Mouse (Mus musculus): ENCODE measurements around the gene Gbf1. TPM values are rescaled to one million over a fixed set of nuclear protein-coding genes. Genes with fewer than 3 reads are reported as not detected.

Gbf1 gene
- polyA plus RNA-seq, 1 experiment: 60.8 TPM

- no peak overlapping the region for H3K4me3 ChIP-seq (ENCODE audit: insufficient read depth, low read depth, low read length)
- H3K27me3 ChIP-seq (replicated peaks; ENCODE audit: control insufficient read depth, insufficient read depth, low read length): no peaks in the 10 kb centered on the region
- H3K27ac ChIP-seq (ENCODE audit: insufficient read depth, low read depth, low read length): no peak overlapping the region
- 60% methylated on average over 12 of the region's 12 CpGs for WGBS
- no peaks in the 10 kb centered on the region for H3K36me3 ChIP-seq (ENCODE audit: control insufficient read depth, insufficient read depth, low read length)
- no peak for TF ChIP-seq CTCF (conservative IDR thresholded peaks at IDR 0.05; ENCODE audit: insufficient read depth, insufficient read length, low read depth, low read length)
- no peak for TF ChIP-seq POLR2A (IDR thresholded peaks at IDR 0.05; ENCODE audit: low read depth, low read length)
- H3K4me1 ChIP-seq (ENCODE audit: control insufficient read depth, insufficient read depth, low read length): no peaks in the 10 kb centered on the region
- DNase-seq: no peak
Observed at GRCm38 (mm10) chr19:46290535-46291105, 138.3 kb downstream of the Gbf1 start.

- no peak for DNase-seq
- no peak for TF ChIP-seq CTCF (conservative IDR thresholded peaks at IDR 0.05; ENCODE audit: insufficient read depth, insufficient read length, low read depth, low read length)
- 67% methylated on average over 4 of the region's 4 CpGs for WGBS
- Histone ChIP-seq H3K4me3 (ENCODE audit: insufficient read depth, low read depth, low read length) (no peak overlapping the region), H3K36me3 (ENCODE audit: control insufficient read depth, insufficient read depth, low read length) (no peaks in the 10 kb centered on the region), H3K27me3 (replicated peaks; ENCODE audit: control insufficient read depth, insufficient read depth, low read length) (no peaks in the 10 kb centered on the region), H3K27ac (ENCODE audit: insufficient read depth, low read depth, low read length) (no peak overlapping the region), H3K4me1 (ENCODE audit: control insufficient read depth, insufficient read depth, low read length) (no peaks in the 10 kb centered on the region)
Observed at GRCm38 (mm10) chr19:46296938-46297337, 144.6 kb downstream of the Gbf1 start.

- Histone ChIP-seq H3K27me3 (replicated peaks; ENCODE audit: control insufficient read depth, insufficient read depth, low read length) (no peaks in the 10 kb centered on the region), H3K27ac (ENCODE audit: insufficient read depth, low read depth, low read length) (no peak overlapping the region), H3K4me1 (ENCODE audit: control insufficient read depth, insufficient read depth, low read length) (no peaks in the 10 kb centered on the region; the same call in 1 of the 2 replicates), H3K4me3 (ENCODE audit: insufficient read depth, low read depth, low read length) (no peak overlapping the region), H3K36me3 (ENCODE audit: control insufficient read depth, insufficient read depth, low read length) (no peaks in the 10 kb centered on the region)
- 38% methylated on average over 8 of the region's 8 CpGs for WGBS
- TF ChIP-seq POLR2A (IDR thresholded peaks at IDR 0.05; ENCODE audit: low read depth, low read length) (no peak), CTCF (conservative IDR thresholded peaks at IDR 0.05; ENCODE audit: insufficient read depth, insufficient read length, low read depth, low read length) (no peak)
- no peak for DNase-seq
Observed at GRCm38 (mm10) chr19:46300294-46301045, 148.2 kb downstream of the Gbf1 start.

- H3K4me1 ChIP-seq (ENCODE audit: control insufficient read depth, insufficient read depth, low read length): peaks cover 5% of the 10 kb centered on the region
- H3K36me3 ChIP-seq (ENCODE audit: control insufficient read depth, insufficient read depth, low read length): no peaks in the 10 kb centered on the region
- TF ChIP-seq CTCF (conservative IDR thresholded peaks at IDR 0.05; ENCODE audit: insufficient read depth, insufficient read length, low read depth, low read length) (no peak), POLR2A (IDR thresholded peaks at IDR 0.05; ENCODE audit: low read depth, low read length) (no peak)
- 84% methylated on average over 4 of the region's 4 CpGs for WGBS
- H3K4me3 ChIP-seq (ENCODE audit: insufficient read depth, low read depth, low read length): no peak overlapping the region
- no peak overlapping the region for H3K27ac ChIP-seq (ENCODE audit: insufficient read depth, low read depth, low read length)
- no peak for DNase-seq
- H3K27me3 ChIP-seq (replicated peaks; ENCODE audit: control insufficient read depth, insufficient read depth, low read length): no peaks in the 10 kb centered on the region
Observed at GRCm38 (mm10) chr19:46302551-46302950, 150.2 kb downstream of the Gbf1 start.

- TF ChIP-seq POLR2A (IDR thresholded peaks at IDR 0.05; ENCODE audit: low read depth, low read length): no peak
- no peak for TF ChIP-seq CTCF (conservative IDR thresholded peaks at IDR 0.05; ENCODE audit: insufficient read depth, insufficient read length, low read depth, low read length)
- DNase-seq: no peak
- 0 out of 2 replicates have a peak overlapping the region, but pooled peaks have one; percentile 1 for H3K4me3 ChIP-seq (ENCODE audit: insufficient read depth, low read depth, low read length)
- no peaks in the 10 kb centered on the region for H3K36me3 ChIP-seq (ENCODE audit: control insufficient read depth, insufficient read depth, low read length)
- no peak overlapping the region for H3K27ac ChIP-seq (ENCODE audit: insufficient read depth, low read depth, low read length)
- peaks cover 5% of the 10 kb centered on the region for H3K4me1 ChIP-seq (ENCODE audit: control insufficient read depth, insufficient read depth, low read length)
- no peaks in the 10 kb centered on the region for H3K27me3 ChIP-seq (replicated peaks; ENCODE audit: control insufficient read depth, insufficient read depth, low read length)
- WGBS: 53% methylated on average over 18 of the region's 18 CpGs
Observed at GRCm38 (mm10) chr19:46303251-46304215, 151.2 kb downstream of the Gbf1 start.

GRCm38 (mm10) chr19:46304216-46304841 is 152.0 kb downstream of the Gbf1 start, which contains the start of gene Nfkb2:
Gene Nfkb2 (plus strand): TSS chr19:46304320.
- peak; percentile 98 for DNase-seq
- under 1% methylated on average over 39 of the region's 39 CpGs for WGBS
- H3K4me1 ChIP-seq (ENCODE audit: control insufficient read depth, insufficient read depth, low read length): peaks cover 5% of the 10 kb centered on the region
- H3K4me3 ChIP-seq (ENCODE audit: insufficient read depth, low read depth, low read length): peak within 1 kb of the TSS; percentile 73
- TF ChIP-seq POLR2A (IDR thresholded peaks at IDR 0.05; ENCODE audit: low read depth, low read length): peak; percentile 72
- TF ChIP-seq CTCF (conservative IDR thresholded peaks at IDR 0.05; ENCODE audit: insufficient read depth, insufficient read length, low read depth, low read length): peak; percentile 82
- H3K36me3 ChIP-seq (ENCODE audit: control insufficient read depth, insufficient read depth, low read length): no peaks in the 10 kb centered on the region
- H3K27me3 ChIP-seq (replicated peaks; ENCODE audit: control insufficient read depth, insufficient read depth, low read length): no peaks in the 10 kb centered on the region
- peak within 1 kb of the TSS; percentile 93 for H3K27ac ChIP-seq (ENCODE audit: insufficient read depth, low read depth, low read length)

All from kidney, adult 2 months (tissue).